Mouse (Mus musculus): ENCODE measurements around the gene Lrmda.

GRCm38 (mm10) chr14:22695448-22695847, 675.9 kb downstream of the Lrmda start:
- TF ChIP-seq CTCF (IDR thresholded peaks at IDR 0.05; ENCODE audit: extremely low read depth, insufficient read depth, low read length) (no peak), POLR2A (IDR thresholded peaks at IDR 0.05; ENCODE audit: extremely low read depth, insufficient read depth, low read length) (no peak)
